Mouse (Mus musculus) layer of hippocampus, adult 11-12 months (tissue): Measurements from ENCODE around the gene F830045P16Rik.

Source experiments
- DNase-seq: peaks from one replicate; pipeline ENCODE4 v3.0.0; 2022; ENCODE audit warnings: low spot score

The F830045P16Rik gene

DNA sequence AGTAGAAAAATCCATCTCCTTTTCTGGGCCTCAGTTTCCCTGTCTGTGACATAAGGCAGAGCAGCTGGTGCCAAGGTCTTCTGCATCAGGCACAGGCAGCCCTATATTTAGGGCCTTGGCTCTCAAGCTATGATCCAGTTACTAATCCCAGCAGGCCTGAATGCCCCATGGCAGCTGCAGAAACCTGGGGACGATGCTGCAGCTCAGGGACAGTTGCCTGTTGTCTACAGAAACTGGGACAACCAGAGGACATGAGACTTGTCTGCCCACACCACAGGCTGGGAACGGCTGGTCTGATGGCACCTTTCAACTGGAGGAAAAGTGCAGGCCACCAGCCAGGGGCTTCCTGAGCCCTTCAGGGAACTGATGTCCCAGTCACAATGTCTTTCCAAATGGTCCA, at the start of gene F830045P16Rik:
Gene F830045P16Rik, minus strand, starts transcription at position 226 of the 400 bp plus-strand sequence.
- DNase-seq = no peak

DNA sequence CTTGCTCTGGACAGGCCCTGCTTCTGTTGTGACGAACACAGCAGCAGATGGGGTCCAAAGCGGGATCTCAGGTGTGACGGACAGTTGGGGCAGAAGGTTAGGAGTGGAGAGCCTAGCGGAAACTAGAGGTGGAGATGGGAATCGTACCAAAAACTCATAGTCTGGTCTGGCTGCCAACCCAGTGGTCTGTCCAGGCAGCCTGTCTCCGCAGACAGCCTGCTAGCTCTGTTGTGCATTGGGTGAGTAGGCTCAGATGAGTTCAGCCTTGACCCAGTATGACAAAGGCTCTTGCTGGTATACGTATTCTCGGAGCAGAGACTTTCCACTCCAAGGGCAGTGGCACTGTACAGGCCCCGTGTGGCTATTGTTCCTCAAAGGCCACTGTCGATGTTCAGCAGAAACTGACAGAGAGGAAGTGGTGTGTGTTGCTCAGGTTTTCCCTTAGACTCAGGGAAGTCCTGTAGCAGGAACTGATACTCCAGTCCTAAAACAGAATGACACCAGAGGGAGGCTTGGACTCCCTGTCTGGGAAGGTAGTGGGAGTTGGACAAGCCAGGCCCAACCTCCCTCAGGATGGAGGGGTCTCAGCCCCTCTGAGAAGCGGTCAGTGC, 49.6 kb upstream of the F830045P16Rik start:
- no peak for DNase-seq

DNA sequence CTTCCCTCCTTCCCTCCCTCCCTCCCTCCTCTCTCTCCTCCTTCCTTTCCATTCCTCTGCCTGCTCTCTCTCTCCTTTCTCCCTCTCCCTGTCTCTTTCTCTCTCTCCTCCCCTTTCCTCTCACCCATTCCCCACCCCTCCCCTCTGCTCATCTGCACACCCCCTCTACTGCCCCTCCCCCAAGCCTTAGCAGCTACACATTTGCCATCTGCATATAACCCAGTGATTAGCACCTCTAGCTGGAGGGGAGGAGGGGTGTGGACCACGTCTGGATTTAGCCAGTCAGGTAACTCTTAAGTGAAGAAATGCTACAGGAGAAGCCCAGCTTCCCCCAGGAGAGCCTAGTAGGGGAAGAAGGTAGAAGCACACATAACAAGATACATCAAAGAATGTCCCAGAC, 48.5 kb upstream of the F830045P16Rik start:
- no peak for DNase-seq

DNA sequence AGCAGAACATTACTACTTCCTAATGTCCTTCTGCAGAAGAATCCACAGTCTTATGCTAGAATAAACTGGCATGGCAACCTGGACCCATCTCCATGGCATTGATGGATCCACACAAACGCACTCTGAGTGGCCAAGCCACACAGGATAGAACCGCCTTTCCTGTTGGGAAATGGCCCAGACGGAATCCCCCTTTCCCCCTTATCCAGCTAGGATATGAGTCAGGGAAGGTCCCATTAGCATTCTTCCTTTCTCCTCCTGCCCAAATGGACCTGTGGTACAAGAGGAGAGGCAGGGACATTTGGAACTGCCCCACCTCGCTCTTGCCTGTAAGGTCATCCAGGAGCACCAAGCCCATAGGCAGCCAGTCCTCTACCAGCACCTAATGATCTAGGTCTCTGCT, 45.9 kb upstream of the F830045P16Rik start:
- no peak for DNase-seq

DNA sequence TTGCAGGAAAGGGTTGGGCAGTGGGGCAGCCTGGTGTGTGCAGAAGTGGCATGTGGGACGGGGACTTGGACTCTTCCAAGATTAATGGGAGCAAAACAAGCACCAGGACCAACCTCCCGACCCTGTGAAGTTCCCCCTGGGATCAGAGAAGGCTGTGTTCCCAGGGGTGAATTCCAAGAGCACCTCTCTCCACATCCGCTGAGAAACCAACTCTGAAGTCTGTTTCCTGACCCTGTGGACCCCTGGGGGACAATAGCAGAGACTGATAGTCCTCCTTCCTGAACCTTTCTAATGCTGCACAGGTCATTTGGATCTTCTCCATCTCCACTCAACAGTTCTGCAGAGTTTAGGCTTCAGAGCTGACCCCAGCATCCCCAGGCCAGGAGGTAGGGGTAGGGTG, 45.4 kb upstream of the F830045P16Rik start:
- DNase-seq = no peak

DNA sequence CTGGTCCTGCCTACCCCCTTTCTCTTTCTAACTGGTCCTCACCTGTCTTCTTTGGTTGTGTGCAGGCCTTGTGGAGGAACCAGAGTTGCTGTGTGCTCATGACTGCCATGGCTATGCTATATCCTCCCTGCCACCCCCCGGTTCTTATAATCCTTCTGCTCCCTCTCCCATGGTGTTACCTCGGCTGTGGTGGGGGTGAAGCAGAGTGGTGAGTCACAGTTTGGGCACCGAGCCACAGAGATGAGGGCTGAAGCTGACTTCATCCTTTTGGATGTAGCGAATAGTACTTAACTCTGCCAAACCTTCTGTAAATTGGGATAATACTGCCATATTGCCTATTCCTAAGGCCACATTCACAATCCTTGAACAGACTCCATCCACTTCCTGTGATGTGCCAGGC, 44.3 kb upstream of the F830045P16Rik start:
- DNase-seq = no peak

DNA sequence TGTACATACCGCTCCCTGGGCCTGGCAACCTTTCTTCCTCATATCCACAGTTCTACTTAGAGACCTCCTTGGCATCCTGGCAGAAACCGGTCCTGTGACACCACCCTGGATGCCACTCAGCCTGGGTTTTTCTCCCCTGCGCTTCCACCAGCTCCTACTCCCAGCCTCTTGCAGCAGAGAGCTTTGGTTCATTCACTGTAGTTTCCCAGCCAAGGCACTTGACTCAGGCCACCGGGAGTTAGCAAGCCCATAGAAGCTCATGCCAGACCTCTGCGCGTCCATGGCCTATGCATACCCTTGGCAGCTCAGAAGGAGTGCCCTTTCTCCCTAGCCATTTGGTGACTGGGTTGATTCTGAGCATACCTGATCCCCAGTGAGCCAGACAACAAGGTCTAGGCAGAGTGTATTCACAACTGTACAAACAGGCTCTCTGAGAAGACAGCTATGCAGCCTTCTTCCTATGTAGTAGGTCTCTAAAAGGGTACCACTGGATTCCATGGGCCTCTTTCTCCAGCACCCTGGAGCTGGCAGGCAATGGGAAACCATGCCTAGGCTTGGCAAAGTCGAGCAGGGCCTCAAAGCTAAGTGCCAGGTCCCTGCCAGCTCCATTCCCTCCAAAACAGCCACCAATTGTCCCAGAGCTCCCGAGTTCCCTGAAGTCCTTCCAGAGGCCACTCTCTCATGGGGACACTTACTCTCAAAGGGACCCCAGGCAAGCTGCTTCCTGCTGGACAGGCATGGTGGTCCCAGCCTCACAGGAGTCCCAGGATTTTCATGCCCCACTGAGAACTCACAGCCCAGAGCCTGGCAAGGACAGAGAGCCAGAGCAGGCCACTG, 40.4 kb upstream of the F830045P16Rik start:
- DNase-seq = no peak

DNA sequence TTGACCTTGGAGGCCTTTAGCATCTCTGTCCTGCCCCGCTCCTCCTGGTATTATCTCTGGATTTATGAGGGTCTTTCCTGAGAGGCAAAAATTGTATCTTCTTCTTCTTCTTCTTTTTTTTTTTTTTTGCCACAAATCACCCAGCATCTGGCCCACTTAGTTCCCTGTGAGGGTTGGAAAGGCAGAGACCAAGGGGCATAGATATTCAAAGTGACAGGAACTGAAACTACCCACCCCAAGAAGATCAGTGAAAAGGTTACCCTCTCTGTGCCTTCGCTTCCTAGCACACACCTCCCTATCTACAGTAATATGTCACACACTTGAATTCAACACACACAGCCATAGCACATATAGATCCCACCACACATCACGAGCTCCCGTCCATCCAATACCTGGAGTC, 38.7 kb upstream of the F830045P16Rik start:
- DNase-seq = no peak

DNA sequence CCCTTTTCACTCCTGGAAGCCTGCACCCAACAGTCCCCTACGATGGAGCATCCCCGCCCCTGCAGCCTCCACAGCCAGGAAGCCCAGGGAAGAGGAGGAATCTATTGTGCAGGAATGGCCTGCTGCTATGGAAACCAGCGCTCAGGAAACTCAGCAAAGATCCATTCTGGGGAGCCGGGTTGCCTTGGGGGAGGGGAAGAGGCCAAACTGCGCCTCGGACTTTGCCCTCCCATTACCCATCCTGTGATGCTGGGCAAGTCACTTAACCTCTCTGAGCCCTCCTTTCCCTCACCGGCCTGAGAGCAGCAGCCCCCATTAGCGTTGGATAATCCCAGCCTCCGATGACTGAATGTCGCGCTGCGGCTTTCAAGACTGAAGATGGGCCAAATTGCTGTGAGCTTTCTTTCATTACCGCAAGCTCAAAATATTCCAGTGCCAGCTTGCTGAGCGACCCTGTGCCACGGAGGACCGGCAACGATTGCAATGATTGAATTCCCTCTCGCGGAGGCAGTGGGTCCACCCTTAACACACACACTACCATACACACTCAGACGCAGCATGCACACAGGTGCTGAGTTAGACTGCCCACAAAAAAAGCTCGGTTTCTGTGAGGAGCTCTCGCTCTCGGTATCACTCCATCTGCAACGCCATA, 38.1 kb upstream of the F830045P16Rik start:
- peak; percentile 75 for DNase-seq

DNA sequence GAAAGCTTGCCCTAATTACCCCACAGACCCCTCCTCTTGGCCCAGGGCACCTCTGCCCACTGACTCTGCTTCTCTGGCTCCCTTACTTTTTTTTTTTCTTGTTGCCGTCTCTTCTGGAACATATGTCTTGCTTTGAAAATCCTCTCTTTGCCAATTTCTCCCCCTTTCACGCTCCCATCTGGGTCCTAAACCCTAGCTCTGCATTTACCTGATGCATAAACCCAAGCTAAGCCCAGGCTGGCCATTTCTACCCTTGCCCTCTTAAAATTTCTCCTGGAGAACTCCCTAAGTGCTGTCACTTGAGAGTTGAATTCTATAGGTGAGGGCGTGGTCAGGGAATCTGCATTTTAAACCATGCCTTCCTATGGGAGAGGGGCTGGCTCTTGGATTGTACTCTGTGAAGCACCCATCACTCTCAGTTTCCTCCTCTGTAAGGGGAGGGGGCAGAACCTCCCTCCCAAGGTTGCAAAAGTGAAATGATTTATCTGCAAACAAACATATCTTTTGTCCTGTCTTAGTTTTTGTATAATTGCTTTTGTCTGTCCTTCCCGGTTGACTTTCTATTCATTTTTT, 37.4 kb upstream of the F830045P16Rik start:
- DNase-seq = no peak

DNA sequence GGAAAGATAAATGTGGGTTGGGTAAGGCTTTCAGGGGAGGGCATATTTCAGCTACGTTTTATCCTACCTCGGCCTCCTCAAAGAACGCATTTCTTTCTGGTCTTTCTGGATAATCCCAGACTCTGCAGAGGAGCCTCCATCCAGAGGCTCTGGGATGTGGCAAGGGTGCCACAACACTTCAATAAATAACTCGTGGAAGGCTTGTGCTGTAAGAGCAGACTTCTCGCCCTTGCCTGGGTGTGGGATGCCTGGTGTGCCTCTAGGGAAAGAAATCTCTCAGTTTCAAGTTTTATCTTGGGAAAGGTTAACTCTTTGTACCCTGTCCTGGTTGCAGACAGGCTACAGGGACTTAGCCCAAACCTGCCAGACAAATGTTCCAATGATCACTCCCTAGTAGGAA, 33.2 kb upstream of the F830045P16Rik start:
- DNase-seq = no peak

DNA sequence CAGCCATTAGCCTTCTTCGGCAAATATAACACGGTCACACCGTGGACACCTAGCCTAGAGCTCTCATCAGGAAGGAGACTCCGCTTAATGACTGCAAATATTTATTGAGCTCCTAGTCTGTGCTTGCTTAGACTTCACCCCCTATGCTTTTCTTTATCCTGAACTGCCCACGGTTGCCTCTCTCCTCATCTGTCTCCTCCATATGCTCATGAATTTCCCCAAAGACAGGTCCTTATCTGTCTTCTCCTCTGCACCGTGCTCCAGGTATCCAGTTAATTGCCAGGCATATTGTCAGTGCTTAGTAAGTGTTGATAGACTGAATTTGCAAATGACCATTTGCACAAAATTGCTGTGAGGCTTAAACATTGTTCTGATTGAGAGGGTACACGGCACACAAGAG, 32.7 kb upstream of the F830045P16Rik start:
- DNase-seq = no peak

DNA sequence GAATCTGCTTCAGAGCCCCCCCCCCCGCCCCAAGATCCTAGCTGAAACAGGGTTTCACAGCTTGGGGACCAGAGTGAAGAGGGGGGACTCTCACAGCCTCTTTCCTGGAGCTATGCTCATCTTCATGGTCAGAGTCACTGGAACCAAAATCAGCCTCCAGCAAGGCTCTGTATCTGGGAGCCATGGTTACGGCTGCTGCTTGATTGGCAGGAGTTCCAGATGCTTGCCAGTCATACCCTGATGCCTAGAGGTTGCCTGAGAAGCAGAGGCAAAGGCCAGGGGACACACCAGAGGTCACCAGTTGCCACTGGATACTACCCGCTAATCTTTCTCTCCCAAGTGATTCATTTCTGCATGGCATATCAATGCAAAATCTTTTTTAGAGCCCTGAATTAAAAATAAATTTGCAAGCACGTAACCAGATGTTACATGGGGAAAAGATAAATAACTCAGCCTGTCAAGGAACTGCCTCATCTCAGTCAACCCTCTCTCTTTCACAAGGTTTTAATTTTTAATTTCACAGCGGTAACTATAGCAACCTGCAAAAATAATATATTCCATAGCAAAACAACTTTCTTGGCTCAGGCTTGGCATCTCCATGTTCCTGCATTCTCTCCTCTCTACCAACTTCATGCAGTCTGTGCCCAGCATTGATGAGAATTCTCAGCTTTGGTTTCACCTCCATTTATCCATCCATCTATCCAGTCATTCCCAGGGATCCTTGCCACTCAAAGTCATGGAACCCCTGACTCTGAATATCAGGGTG, 27.7 kb upstream of the F830045P16Rik start:
- DNase-seq = no peak

DNA sequence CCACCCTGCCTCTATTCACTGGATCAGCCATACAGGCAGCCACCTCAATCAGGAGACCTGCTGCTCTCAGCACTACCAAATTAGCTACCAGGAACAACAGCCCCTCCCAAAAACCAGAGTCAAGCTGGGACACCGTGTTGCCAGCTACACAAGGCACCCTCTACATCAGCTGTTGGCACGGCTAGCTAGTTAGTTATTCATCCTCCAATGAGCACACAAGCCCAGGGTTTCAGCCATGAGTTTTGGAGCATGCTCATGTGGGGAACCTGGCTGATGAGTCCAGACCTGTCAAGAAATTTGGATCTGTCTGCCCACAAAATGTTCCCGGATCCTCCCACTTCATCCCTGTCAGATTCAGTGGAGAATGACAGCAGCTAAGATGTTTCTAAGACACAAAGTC, 25.4 kb upstream of the F830045P16Rik start:
- peak; percentile 51 for DNase-seq

DNA sequence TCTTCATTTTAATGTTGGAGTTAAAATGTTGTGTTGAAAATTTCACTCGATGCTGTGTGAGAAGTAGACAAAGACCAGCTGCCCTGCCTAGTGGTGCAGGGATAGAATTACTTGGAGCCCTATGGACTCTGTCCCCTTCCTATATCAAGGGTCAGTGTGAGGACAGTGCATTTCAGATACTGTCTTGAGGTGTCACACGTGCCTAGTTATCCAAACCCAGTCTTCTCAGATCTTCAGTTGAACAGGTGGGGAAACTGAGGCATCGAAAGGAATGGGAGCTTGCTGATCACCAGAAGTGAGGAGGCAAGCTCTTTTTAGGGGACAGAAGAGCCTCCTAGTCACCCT, 22.4 kb upstream of the F830045P16Rik start:
- DNase-seq = no peak

DNA sequence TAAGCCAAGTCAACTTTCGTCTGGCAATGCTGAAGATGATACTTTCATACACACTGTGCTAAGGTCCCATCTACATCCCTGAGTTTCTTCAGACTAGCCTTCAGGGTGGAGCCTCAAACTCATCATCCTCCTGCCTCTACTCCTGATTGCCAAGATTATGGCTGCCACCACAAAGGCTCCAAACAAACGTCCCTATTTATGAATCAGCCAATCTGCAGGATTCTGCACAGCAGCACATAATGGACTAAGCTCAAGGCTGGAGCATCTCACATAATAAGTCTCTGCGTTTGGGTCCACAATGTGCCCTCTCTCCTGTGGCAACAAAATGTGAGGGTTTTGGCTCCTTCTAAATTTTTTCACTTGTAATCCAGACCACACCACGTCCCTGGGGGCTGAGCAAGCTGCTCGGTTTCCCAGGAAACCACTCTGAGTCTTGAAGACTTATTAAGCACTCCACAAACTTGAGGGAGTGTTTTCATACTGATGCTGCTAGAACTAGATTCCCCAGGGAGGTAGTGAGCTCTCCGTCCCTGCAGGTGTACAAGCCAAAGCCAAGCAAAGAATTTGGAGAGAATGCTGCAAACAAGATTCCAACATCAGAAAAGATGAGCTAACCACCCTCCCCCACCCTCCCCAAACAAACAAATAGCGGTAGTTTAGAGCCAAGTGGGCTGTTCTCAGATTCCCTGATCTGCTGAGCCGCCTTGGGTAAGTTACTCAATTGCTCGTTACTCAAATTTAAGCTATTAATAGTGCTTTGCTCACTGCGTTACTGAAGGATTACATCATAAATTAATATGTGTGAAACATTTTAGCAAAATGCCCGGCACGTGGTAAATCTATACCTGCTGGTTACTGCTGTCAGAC, 21.8 kb upstream of the F830045P16Rik start:
- no peak for DNase-seq

DNA sequence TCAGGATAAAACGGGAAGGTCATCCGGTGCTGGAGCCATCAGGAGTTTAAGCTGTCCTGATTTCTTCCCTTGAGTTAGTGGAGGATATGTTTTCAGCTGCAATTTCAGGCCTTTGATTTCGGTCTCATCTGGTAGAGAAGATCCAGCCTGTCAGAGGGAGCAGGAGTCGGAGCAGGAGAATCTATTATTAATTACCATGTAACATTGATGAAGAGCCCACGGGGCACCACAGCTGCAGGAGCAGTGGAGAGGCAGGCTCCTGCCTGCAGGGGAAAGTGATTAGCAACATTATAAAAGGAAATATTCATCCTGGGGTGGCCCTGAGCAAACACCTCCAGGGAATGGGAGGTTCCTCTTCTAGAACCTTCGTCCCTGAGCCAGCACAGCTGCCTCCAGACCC, 19.7 kb upstream of the F830045P16Rik start:
- DNase-seq = no peak

DNA sequence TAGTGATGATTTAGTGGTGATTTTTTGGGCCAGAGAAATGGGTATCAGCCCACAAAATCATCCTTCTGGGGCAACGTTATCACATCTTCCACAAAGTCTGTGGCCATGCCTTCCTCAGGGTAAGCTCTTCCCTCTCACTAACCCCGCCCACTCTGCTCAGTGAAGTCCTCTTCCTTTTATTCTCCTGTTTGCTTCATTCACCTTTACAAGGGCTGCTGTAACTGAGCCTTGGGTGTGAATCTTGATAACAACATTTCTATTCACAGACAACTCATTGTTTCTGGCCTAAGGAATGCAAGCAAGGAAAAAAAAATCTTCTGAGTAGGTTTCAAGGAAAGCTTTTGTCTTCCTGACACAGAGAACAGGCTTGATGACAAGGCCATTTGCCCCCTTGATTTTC, 14.4 kb upstream of the F830045P16Rik start:
- no peak for DNase-seq

DNA sequence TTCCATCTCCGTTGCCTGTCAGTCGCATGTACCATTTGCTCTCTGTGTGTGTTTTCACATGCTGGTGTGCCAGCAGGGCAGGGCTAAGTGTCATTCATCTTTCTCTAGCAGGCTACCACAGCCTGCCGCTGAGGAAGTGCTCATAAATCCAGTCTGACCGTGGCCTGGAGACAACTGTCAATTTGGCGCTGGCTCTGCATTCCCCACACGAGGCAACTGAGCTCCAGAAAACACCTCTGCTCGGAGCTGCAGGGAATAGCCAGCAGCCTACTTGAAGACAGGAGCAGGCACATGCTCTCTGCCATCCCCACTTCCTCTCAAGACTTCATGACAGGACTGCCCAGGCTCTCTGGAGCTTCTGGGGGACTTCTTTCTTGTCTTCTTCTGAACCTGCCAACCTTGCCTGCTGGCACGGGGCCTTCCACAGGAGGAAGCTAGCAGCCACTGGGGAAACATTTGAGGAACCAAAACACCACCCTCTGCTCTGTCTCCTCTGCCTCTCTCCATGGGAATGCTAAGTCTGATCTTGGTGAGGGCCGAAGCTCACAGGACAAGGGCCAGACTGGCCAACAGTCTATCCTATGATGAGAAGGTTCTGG, 13.2 kb upstream of the F830045P16Rik start:
- DNase-seq = peak; percentile 46

DNA sequence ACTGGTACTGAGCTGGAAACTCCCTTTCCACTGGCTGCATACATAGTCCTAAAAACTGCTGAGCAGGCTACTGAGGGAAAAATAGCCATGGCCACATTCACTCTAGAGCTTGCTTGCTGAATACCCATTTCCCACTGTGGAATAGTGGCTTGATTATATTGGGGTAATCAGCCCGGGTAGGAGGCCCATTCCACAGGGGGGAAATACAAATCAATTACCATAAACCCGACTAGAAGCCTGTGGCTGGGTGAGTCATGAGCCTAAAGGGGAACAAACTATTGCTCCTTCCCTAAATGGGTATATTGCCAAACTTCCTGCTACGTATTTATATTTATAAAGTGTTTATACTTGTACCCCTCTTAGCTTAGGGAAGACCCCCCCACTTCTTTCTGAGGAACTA, 10.4 kb upstream of the F830045P16Rik start:
- no peak for DNase-seq

DNA sequence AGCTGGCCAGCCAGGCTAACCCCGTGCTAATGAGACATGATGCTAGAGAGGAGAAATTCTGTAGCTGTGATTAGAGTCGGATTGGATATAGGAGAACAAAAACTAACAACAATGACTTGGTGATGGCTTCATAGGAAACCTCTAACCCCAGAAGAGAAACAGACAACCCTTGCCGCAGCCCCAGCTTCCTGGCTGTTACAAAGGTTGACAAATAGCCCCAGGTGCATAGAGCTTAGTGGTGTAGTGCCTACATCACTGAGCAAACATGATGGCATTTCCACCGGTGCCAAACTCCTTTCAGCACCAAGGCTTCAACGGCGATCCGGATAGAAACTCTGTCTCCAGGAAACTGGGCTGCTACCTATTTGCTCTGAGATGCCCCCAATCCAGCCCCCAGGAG, 9.2 kb upstream of the F830045P16Rik start:
- no peak for DNase-seq
